Mouse (Mus musculus) liver, embryonic 14.5 days (tissue): ENCODE results near the gene Sbno2.

ENCODE experiments used
- CTCF ChIP-seq: IDR thresholded peaks from 2 replicates; pipeline ENCODE4 v1.5.1; 2016; ENCODE audit warnings: antibody characterized with exemption, low read depth, control low read depth
- EP300 ChIP-seq: IDR thresholded peaks from 2 replicates; pipeline ENCODE4 v1.6.1; 2016; ENCODE audit warnings: antibody characterized with exemption, low read depth

GRCm38 (mm10) chr10:80139439-80139775 is 34.0 kb upstream of the Sbno2 start:
- TF ChIP-seq EP300 (no peak), CTCF (no peak)
